Mouse (Mus musculus) gastrocnemius, postnatal 25 days (tissue): ENCODE results near the gene Focad. TPM values are rescaled to one million over a fixed set of nuclear protein-coding genes. Genes with fewer than 3 reads are reported as not detected.

Experiments
- DNase-seq: peaks from one replicate; pipeline ENCODE4 v3.0.0; 2022
- microRNA-seq, 2 experiments: library from miRNA; unstranded; fragments of <30 nt; microRNA quantifications; one replicate each; pipeline ENCODE4 v1.2.0; 2021; ENCODE audit warnings: borderline replicate concordance in 2 of 2
- total RNA-seq, 2 experiments: library from RNA; stranded (reverse); gene quantifications; 1 replicate in 1 of 2; 2 replicates in 1 of 2; pipeline ENCODE4 v1.2.3; 2021

Gene Focad
- total RNA-seq, 2 experiments from 2014 or later, result 10.1 to 11.1 TPM

GRCm38 (mm10) chr4:88458093-88458492 is 363.7 kb downstream of the Focad start:
- no peak for DNase-seq

- DNase-seq, result no peak
Observed at GRCm38 (mm10) chr4:88458673-88459072, 364.2 kb downstream of the Focad start.

Small RNAs within 50 kb of the gene (microRNA-seq; reads per million reads assigned to microRNA genes)
- gene Mir491, result 2.9 to 5.6 reads per million in 2 experiments

Other genes with a start within 250 kb of the Focad start
- 10 to 100 TPM; 59.8 to 62.8 TPM for gene Mllt3, start 61.3 kb upstream of the Focad start, total RNA-seq